23 mouse cellular contexts compared by ENCODE assay signal in the genomic region with DNA sequence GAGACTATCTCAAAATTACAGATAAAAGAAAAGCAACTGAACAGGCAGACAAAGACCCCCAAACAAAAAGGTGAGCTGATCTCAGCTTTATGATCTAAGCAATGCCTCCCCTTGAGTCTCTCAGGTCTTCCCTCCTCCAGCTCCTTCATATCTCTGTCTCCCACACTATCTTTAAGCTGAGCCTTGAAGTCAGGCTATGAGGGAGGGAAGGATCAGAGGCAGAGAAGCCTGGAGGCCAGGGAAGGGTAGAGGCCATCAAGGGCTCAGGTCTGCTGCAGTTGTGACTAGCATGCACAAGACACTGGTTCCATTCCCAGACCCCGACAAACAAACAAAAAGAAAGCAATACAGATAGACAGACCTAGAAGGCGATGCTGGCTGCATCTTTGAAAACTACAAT. TPM values are rescaled to one million over a fixed set of nuclear protein-coding genes. Genes with fewer than 3 reads are reported as not detected.
DNase-seq lines count a peak whose midpoint lies in the region; ATAC-seq and TF ChIP-seq lines count a peak whose summit lies in the region.
"Had no signal": no experiment of that assay in that cellular context is flagged by ENCODE, and none has a peak within 500 bp of the region (broad histone marks: within the 10 kb centered on the region; RNA-seq: fewer than 3 reads in every experiment).

No protein-coding gene starts in this region.

- peak overlapping the region; percentile 90 for H3K27ac ChIP-seq in liver, embryonic 13.5 days
- peak overlapping the region; percentile 64 for H3K27ac ChIP-seq in liver, postnatal 0 days (ENCODE audit: low read depth)
- H3K27ac ChIP-seq in kidney, adult 2 months (ENCODE audit: insufficient read depth, low read depth, low read length): no peak overlapping the region
- H3K27ac ChIP-seq: embryonic facial prominence, embryonic 13.5 days; forebrain, embryonic 15.5 days; heart, embryonic 10.5 days; hindbrain, embryonic 12.5 days had no signal

- H3K36me3 ChIP-seq in liver, embryonic 13.5 days: no peaks in the 10 kb centered on the region
- no peaks in the 10 kb centered on the region for H3K36me3 ChIP-seq in liver, postnatal 0 days (replicated peaks; ENCODE audit: insufficient read depth, low read length)
- H3K36me3 ChIP-seq in kidney, adult 2 months (ENCODE audit: control insufficient read depth, insufficient read depth, low read length): no peaks in the 10 kb centered on the region
- H3K36me3 ChIP-seq: embryonic facial prominence, embryonic 13.5 days; forebrain, embryonic 15.5 days; heart, embryonic 10.5 days; hindbrain, embryonic 12.5 days had no signal

- no peaks in the 10 kb centered on the region for H3K9me3 ChIP-seq in liver, embryonic 13.5 days (replicated peaks)
- H3K9me3 ChIP-seq in liver, postnatal 0 days (ENCODE audit: low read length): no peaks in the 10 kb centered on the region
- H3K9me3 ChIP-seq: embryonic facial prominence, embryonic 13.5 days; forebrain, embryonic 15.5 days; heart, embryonic 10.5 days; hindbrain, embryonic 12.5 days had no signal

- no peak for TF ChIP-seq POLR2A in kidney, adult 2 months (IDR thresholded peaks at IDR 0.05; ENCODE audit: low read depth, low read length)

- ATAC-seq in erythroid progenitor cell, adult 5-6 weeks (replicated peaks; ENCODE audit: low FRiP score, poor library complexity, severe bottlenecking): peak; percentile 66
- peak; percentile 82 for ATAC-seq in liver, embryonic 13.5 days (ENCODE audit: low read depth)
- ATAC-seq in liver, postnatal 0 days: peak; percentile 56
- no peak for ATAC-seq in frontal cortex, adult (ENCODE audit: low TSS enrichment)
- ATAC-seq: forebrain, embryonic 15.5 days; hindbrain, embryonic 16.5 days; Patski had no signal

- no peaks in the 10 kb centered on the region for H3K27me3 ChIP-seq in liver, embryonic 13.5 days
- no peaks in the 10 kb centered on the region for H3K27me3 ChIP-seq in liver, postnatal 0 days (ENCODE audit: insufficient read depth, low read length)
- H3K27me3 ChIP-seq in kidney, adult 2 months (replicated peaks; ENCODE audit: control insufficient read depth, insufficient read depth, low read length): no peaks in the 10 kb centered on the region
- H3K27me3 ChIP-seq: CH12.LX; embryonic facial prominence, embryonic 13.5 days; forebrain, embryonic 15.5 days; hindbrain, embryonic 12.5 days; Patski had no signal

- peak; percentile 63 for DNase-seq in c-Kit-positive CD71-positive TER-119-positive erythroid progenitor cells, embryonic 14.5 days (ENCODE audit: low spot score)
- no peak for DNase-seq in liver, embryonic 13.5 days
- DNase-seq in liver, postnatal 0 days: no peak
- DNase-seq in kidney, adult 9 months: no peak
- DNase-seq in kidney, adult 2 months: no peak
- DNase-seq: adrenal gland, adult 2 months; adrenal gland, postnatal 25 days; cerebellum, adult 11-12 months; cerebellum, adult 9-10 months; cerebellum, postnatal 25 days; gastrocnemius, postnatal 10 days; heart, adult 18-20 months; heart, postnatal 10 days; heart, postnatal 4 days had no signal

- peak overlapping the region; percentile 11 for H3K4me2 ChIP-seq in liver, embryonic 13.5 days
- peak overlapping the region; percentile 26; the same call in 1 of the 2 replicates for H3K4me2 ChIP-seq in liver, postnatal 0 days (ENCODE audit: low read depth, low read length)
- H3K4me2 ChIP-seq: embryonic facial prominence, embryonic 13.5 days; forebrain, embryonic 15.5 days; hindbrain, embryonic 12.5 days had no signal

- peaks cover 94% of the 10 kb centered on the region for H3K4me1 ChIP-seq in liver, embryonic 13.5 days (replicated peaks)
- H3K4me1 ChIP-seq in liver, postnatal 0 days (ENCODE audit: insufficient read depth): peaks cover 39% of the 10 kb centered on the region
- H3K4me1 ChIP-seq in kidney, adult 2 months (ENCODE audit: control insufficient read depth, insufficient read depth, low read length): no peaks in the 10 kb centered on the region
- H3K4me1 ChIP-seq: embryonic facial prominence, embryonic 13.5 days; forebrain, embryonic 15.5 days; hindbrain, embryonic 12.5 days had no signal

- H3K9ac ChIP-seq in liver, embryonic 13.5 days: peak overlapping the region; percentile 58
- no peak overlapping the region for H3K9ac ChIP-seq in liver, postnatal 0 days (replicated peaks)
- H3K9ac ChIP-seq: embryonic facial prominence, embryonic 13.5 days; forebrain, embryonic 15.5 days; hindbrain, embryonic 12.5 days had no signal

- 73% methylated on average over 2 of the region's 2 CpGs for WGBS in liver, embryonic 13.5 days (ENCODE audit: insufficient replicate concordance)
- 76% methylated on average over 2 of the region's 2 CpGs for WGBS in liver, postnatal 0 days (ENCODE audit: insufficient replicate concordance)
- 88% methylated on average over 2 of the region's 2 CpGs for WGBS in kidney, adult 2 months

- TF ChIP-seq CTCF in liver, postnatal 0 days (IDR thresholded peaks at IDR 0.05; ENCODE audit: low read depth): no peak
- TF ChIP-seq CTCF in kidney, adult 2 months (conservative IDR thresholded peaks at IDR 0.05; ENCODE audit: insufficient read depth, insufficient read length, low read depth, low read length): no peak

- TF ChIP-seq EP300 in liver, postnatal 0 days (IDR thresholded peaks at IDR 0.05; ENCODE audit: low read depth): no peak

- H3K4me3 ChIP-seq in liver, embryonic 13.5 days (replicated peaks): no peak overlapping the region
- no peak overlapping the region for H3K4me3 ChIP-seq in liver, postnatal 0 days (ENCODE audit: low read depth, low read length)
- no peak overlapping the region for H3K4me3 ChIP-seq in kidney, adult 2 months (ENCODE audit: insufficient read depth, low read depth, low read length)
- H3K4me3 ChIP-seq: embryonic facial prominence, embryonic 13.5 days; forebrain, embryonic 15.5 days; heart, embryonic 10.5 days; hindbrain, embryonic 12.5 days had no signal

RNA-seq across cellular contexts. Expression of gene Usp7, which starts 30.2 kb away (rescaled TPM):
- total RNA-seq in erythroid progenitor cell, adult 5-6 weeks (2015; ENCODE audit: low replicate concordance): 742 and 897 TPM in 2 replicates
- 1,089 and 1,449 TPM in 2 replicates for total RNA-seq in erythroid progenitor cell, adult 5-6 weeks (2017; ENCODE audit: low replicate concordance)
- polyA plus RNA-seq in liver, embryonic 13.5 days (2015; fragmentation: Nextera tagmentation; extraction: Ambion mirVana): 26.5 and 26.8 TPM in 2 replicates
- polyA plus RNA-seq in liver, postnatal 0 days (2015; fragmentation: Nextera tagmentation; extraction: Ambion mirVana): 15.8 and 17.7 TPM in 2 replicates
- 20.6 and 26.2 TPM in 2 replicates for polyA plus RNA-seq in kidney, adult 2 months (2012; rRNA removed)
